Mouse (Mus musculus): ENCODE measurements around the gene Lias. TPM values are rescaled to one million over a fixed set of nuclear protein-coding genes. Genes with fewer than 3 reads are reported as not detected.

Gene Lias
- polyA plus RNA-seq (2014; fragmentation: Illumina TruSeq; extraction: RNeasy Lipid Tissue Mini Kit (QIAGEN cat#74804); ENCODE audit: low read depth, low replicate concordance): 72.4 TPM

DNA sequence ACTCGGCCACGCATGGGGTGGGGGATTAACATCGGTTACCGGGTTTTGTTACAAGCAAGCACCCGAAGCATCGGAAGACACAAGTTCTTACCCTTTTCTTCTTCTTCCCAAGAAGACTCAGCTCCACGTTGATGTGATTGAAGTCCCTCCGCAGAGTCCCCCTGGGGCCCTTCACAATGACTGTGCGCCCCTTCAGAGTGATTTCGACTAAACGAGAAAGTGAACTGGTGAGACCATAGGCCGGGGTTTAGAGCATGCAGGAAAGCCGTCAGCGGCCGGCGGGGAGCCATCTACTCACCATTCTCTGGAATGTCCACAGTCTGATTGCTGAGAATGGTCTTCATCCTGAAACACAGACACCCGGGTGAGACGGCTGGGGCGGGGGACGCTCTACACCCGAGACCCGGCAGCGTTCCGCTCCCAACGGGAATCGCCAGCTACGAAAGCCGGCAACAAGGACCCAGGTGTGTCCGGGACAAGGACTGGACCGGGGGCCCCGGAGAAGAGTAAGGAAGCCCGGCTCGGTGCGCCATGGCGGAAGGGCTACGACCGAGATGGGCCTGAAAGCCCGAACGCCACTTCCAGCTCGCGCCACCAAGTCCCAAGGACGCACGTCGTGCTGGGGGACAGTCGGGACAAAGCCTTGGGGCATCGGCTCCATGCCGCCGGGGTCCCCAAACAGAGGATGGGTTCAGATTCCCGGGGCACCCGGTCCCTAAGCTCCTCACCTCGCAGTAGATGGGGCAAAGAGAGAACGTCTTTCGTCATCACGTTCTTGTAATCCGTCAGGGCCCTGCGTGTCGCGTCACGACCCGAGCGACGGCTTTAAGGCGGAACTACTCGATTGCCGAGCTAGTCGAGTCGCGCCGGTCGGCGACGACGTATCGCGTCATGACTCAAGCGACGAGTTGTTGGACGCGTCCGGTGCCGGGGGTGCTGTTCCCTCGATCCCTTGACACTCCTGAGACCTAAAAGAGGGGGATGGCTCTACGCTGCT, at the start of gene Lias, which contains the start of gene Rpl9:
Gene Lias (plus strand): TSS at position 850 of the 997 bp plus-strand sequence.
Gene Rpl9 (minus strand): TSS at position 797 of the 997 bp plus-strand sequence.

GRCm38 (mm10) chr5:65348168-65348567, 43.1 kb upstream of the Lias start, which contains the start of gene Klb:
Gene Klb (plus strand): TSS chr5:65348314.

DNA sequence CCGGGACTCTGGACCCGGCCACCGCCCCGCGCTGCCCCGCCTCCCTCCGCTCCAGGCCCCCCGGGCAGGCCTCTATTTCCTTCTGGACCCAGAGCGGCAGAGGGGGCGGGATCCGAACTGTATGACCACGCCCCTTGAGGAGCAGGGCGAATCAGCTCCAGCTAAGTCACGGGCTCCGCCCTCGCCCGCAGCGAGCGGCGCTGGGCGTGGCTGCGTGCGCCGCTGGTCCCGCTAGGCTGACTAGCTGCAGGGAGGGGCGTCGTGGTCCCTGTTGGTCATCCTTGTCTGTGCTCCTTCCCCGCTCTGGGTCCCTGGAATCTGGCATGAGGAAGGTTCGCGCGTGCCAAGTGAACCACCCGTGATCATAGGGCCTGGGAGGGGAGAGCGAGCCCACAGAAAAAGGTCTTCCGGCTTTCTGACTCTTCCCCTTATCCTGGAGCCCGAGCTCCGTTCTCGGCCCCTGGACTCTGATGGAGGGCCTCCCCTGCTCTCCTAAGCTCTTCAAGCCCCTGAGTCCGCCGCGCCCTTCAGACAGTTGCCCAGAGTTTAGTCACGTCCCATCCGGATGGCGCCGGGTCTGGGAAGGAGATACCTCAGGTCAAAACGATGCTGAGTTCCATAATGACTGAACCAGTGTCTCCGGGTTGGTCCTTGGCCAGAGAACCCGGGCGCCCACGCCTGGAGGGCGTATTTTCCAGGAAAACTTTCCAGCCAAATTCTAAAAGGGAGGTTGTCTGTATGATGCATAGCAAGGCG, 44.7 kb downstream of the Lias start, which contains the start of gene Ugdh:
Gene Ugdh (minus strand): TSS at position 144 of the 756 bp plus-strand sequence.

Other genes with a start within 250 kb of the Lias start
- 10.9 TPM for gene Wdr19, start 191.8 kb upstream of the Lias start, polyA plus RNA-seq (2014; fragmentation: Illumina TruSeq; extraction: RNeasy Lipid Tissue Mini Kit (QIAGEN cat#74804); ENCODE audit: low read depth, low replicate concordance)
- 19.7 TPM for gene Rfc1, start 55.8 kb upstream of the Lias start, polyA plus RNA-seq (2014; fragmentation: Illumina TruSeq; extraction: RNeasy Lipid Tissue Mini Kit (QIAGEN cat#74804); ENCODE audit: low read depth, low replicate concordance)
- gene Klb, start 43.2 kb upstream of the Lias start, polyA plus RNA-seq (2014; fragmentation: Illumina TruSeq; extraction: RNeasy Lipid Tissue Mini Kit (QIAGEN cat#74804); ENCODE audit: low read depth, low replicate concordance): 0.16 TPM
- 519 TPM for gene Rpl9, start 53 bp upstream of the Lias start, polyA plus RNA-seq (2014; fragmentation: Illumina TruSeq; extraction: RNeasy Lipid Tissue Mini Kit (QIAGEN cat#74804); ENCODE audit: low read depth, low replicate concordance)
- 244 TPM for gene Ugdh, start 44.5 kb downstream of the Lias start, polyA plus RNA-seq (2014; fragmentation: Illumina TruSeq; extraction: RNeasy Lipid Tissue Mini Kit (QIAGEN cat#74804); ENCODE audit: low read depth, low replicate concordance)
- gene Gm43552, start 101.3 kb downstream of the Lias start, polyA plus RNA-seq (2014; fragmentation: Illumina TruSeq; extraction: RNeasy Lipid Tissue Mini Kit (QIAGEN cat#74804); ENCODE audit: low read depth, low replicate concordance): not detected
- 128 TPM for gene Smim14, start 145.7 kb downstream of the Lias start, polyA plus RNA-seq (2014; fragmentation: Illumina TruSeq; extraction: RNeasy Lipid Tissue Mini Kit (QIAGEN cat#74804); ENCODE audit: low read depth, low replicate concordance)
- gene Ube2k, start 145.7 kb downstream of the Lias start, polyA plus RNA-seq (2014; fragmentation: Illumina TruSeq; extraction: RNeasy Lipid Tissue Mini Kit (QIAGEN cat#74804); ENCODE audit: low read depth, low replicate concordance): 108 TPM

Data from kidney, adult 10 weeks (tissue).